Comparison of ENCODE assay signal across 24 mouse cellular contexts in the genomic region with DNA sequence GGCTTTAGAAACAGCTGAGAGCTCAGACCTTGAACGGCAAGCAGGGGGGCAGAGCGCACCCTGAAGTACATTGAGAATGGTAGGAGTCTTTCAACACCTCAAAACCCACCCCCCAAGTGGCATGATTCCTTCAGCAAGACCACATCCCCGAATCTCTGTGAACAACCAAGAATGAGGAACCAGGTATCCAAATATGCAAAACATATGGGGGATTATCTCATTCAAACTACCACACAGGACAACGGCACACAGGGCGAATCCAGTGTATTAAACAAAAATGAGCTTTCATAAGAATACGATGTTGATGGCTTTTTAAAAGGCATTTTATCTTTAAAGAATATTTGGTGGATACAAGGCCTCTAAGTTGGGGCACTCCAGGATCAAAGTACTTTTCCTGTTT. TPM values are rescaled to one million over a fixed set of nuclear protein-coding genes. Genes with fewer than 3 reads are reported as not detected.
A peak's percentile ranks its signal among the peaks of the same experiment; 100 is the strongest.
DNase-seq lines count a peak whose midpoint lies in the region; ATAC-seq and TF ChIP-seq lines count a peak whose summit lies in the region.
"Had no signal": no experiment of that assay in that cellular context is flagged by ENCODE, and none has a peak within 500 bp of the region (broad histone marks: within the 10 kb centered on the region; RNA-seq: fewer than 3 reads in every experiment).

No protein-coding gene starts in this region.

- no peaks in the 10 kb centered on the region for H3K9me3 ChIP-seq in midbrain, embryonic 11.5 days (ENCODE audit: control insufficient read depth, low read length)
- H3K9me3 ChIP-seq in midbrain, embryonic 16.5 days (replicated peaks; ENCODE audit: control insufficient read depth, low read length, poor library complexity, severe bottlenecking), result no peaks in the 10 kb centered on the region
- no peaks in the 10 kb centered on the region for H3K9me3 ChIP-seq in CH12.LX (replicated peaks; ENCODE audit: low read length)

- peaks cover 6% of the 10 kb centered on the region for H3K4me1 ChIP-seq in midbrain, embryonic 11.5 days (ENCODE audit: control insufficient read depth, insufficient read depth, low read length)
- peaks cover 3% of the 10 kb centered on the region; the same call in 1 of the 2 replicates for H3K4me1 ChIP-seq in midbrain, embryonic 16.5 days (ENCODE audit: control insufficient read depth, insufficient read depth, low read length)
- H3K4me1 ChIP-seq in CH12.LX (ENCODE audit: control insufficient read depth in 1 of 2, insufficient read depth in 2 of 2), result peaks cover 0 to 35% of the 10 kb centered on the region in 2 experiments; a peak in 2 of 4 replicates

- H3K4me2 ChIP-seq in midbrain, embryonic 11.5 days, result no peak overlapping the region
- no peak overlapping the region for H3K4me2 ChIP-seq in midbrain, embryonic 16.5 days (ENCODE audit: low read length)
- H3K4me2 ChIP-seq in CH12.LX (ENCODE audit: insufficient read depth, low read depth, poor library complexity, severe bottlenecking), result no peak overlapping the region

- H3K4me3 ChIP-seq in midbrain, embryonic 11.5 days (ENCODE audit: low read depth, low read length), result no peak overlapping the region
- H3K4me3 ChIP-seq in midbrain, embryonic 16.5 days (ENCODE audit: low read depth, low read length), result no peak overlapping the region
- H3K4me3 ChIP-seq in CH12.LX (replicated peaks in 1 of 3; ENCODE audit: low read depth in 2 of 3, low read length in 2 of 3, poor library complexity in 1 of 3), result no peak overlapping the region

- WGBS in midbrain, embryonic 11.5 days, result 86% methylated on average over 6 of the region's 6 CpGs
- 91% methylated on average over 6 of the region's 6 CpGs for WGBS in midbrain, embryonic 16.5 days

- no peaks in the 10 kb centered on the region for H3K27me3 ChIP-seq in midbrain, embryonic 11.5 days (ENCODE audit: control insufficient read depth, insufficient read depth, low read length)
- no peaks in the 10 kb centered on the region for H3K27me3 ChIP-seq in midbrain, embryonic 16.5 days (ENCODE audit: control insufficient read depth, insufficient read depth, low read depth, low read length)
- H3K27me3 ChIP-seq in CH12.LX (replicated peaks), result peaks cover 1% of the 10 kb centered on the region
- H3K27me3 ChIP-seq: Patski had no signal

- H3K9ac ChIP-seq in midbrain, embryonic 11.5 days (ENCODE audit: low read length), result no peak overlapping the region
- no peak overlapping the region for H3K9ac ChIP-seq in midbrain, embryonic 16.5 days (ENCODE audit: low read depth, low read length)
- H3K9ac ChIP-seq in CH12.LX (ENCODE audit: insufficient read depth, low read depth), result no peak overlapping the region

- TF ChIP-seq EP300 in CH12.LX (IDR thresholded peaks at IDR 0.05; ENCODE audit: low read length), result peak; percentile 73

- in situ Hi-C loops in CH12.LX (cut with MboI; ENCODE audit: low pct_ligation_motif_present, low pct_unique_long_range_greater_than_20kb, low sequenced_read_pairs), result loop anchor here (25.0 kb wide), 1 partner anchor 383 kb away; no protein-coding TSS in a partner anchor

- TF ChIP-seq POLR2A in CH12.LX (IDR thresholded peaks at IDR 0.05; ENCODE audit: low read depth, low read length), result no peak

- no peak overlapping the region for H3K27ac ChIP-seq in midbrain, embryonic 11.5 days (ENCODE audit: low read depth, low read length)
- no peak overlapping the region for H3K27ac ChIP-seq in midbrain, embryonic 16.5 days (ENCODE audit: low read length)
- H3K27ac ChIP-seq in CH12.LX (ENCODE audit: insufficient read depth, low read depth), result no peak overlapping the region

- dilution Hi-C loops in CH12.LX (cut with MboI; ENCODE audit: extremely low pct_ligation_motif_present, extremely low pct_unique_long_range_greater_than_20kb, low sequenced_read_pairs), result no loop called here

- TF ChIP-seq RAD21 in CH12.LX (IDR thresholded peaks at IDR 0.05; ENCODE audit: low read depth, low read length), result no peak

- H3K36me3 ChIP-seq in midbrain, embryonic 11.5 days (ENCODE audit: control insufficient read depth, insufficient read depth, low read length), result no peaks in the 10 kb centered on the region
- no peaks in the 10 kb centered on the region for H3K36me3 ChIP-seq in midbrain, embryonic 16.5 days (ENCODE audit: control insufficient read depth, insufficient read depth, low read length)
- no peaks in the 10 kb centered on the region for H3K36me3 ChIP-seq in CH12.LX (replicated peaks in 1 of 2; ENCODE audit: control insufficient read depth in 1 of 2, insufficient read depth in 1 of 2, low read length in 1 of 2)
- H3K36me3 ChIP-seq: G1E had no signal

- ATAC-seq in midbrain, embryonic 11.5 days (ENCODE audit: low FRiP score), result no peak
- ATAC-seq in midbrain, embryonic 16.5 days, result no peak
- ATAC-seq in granulocyte monocyte progenitor cell, adult 5-6 weeks (replicated peaks; ENCODE audit: poor library complexity, severe bottlenecking), result peak; percentile 43
- ATAC-seq: activated CD4-positive, CD25-positive, alpha-beta regulatory T cell, adult 4 months; CD4-positive, CD25-positive, alpha-beta regulatory T cell, adult 4 months; Patski had no signal

- DNase-seq in midbrain, embryonic 11.5 days (ENCODE audit: low spot score, missing footprints), result peak; percentile 68
- peak; percentile 17 for DNase-seq in A20 (ENCODE audit: low read depth, low spot score)
- peak; percentile 40 for DNase-seq in CH12.LX (ENCODE audit: extremely low read depth)
- DNase-seq in right cerebral cortex, adult 2 months (ENCODE audit: low spot score in 2 of 2), result no peak
- DNase-seq in frontal cortex, postnatal 10 days (ENCODE audit: low spot score in 2 of 2), result no peak
- DNase-seq in yolk sac, embryonic 10.5 days (ENCODE audit: low spot score), result no peak
- DNase-seq: adrenal gland, adult 2 months; adrenal gland, adult 8-10 months; adrenal gland, postnatal 10 days; adrenal gland, postnatal 14 days; adrenal gland, postnatal 25 days; adrenal gland, postnatal 36 days; B cell, adult 2 months; cerebellum, adult 11 months; cerebellum, adult 11-12 months; cerebellum, adult 18-20 months; cerebellum, adult 2 months had no signal

- H3K79me2 ChIP-seq in CH12.LX (replicated peaks; ENCODE audit: control insufficient read depth, extremely low read depth, insufficient read depth, poor library complexity, severe bottlenecking), result no peaks in the 10 kb centered on the region

- TF ChIP-seq CTCF in CH12.LX (conservative IDR thresholded peaks at IDR 0.05 in 1 of 2, IDR thresholded peaks at IDR 0.05 in 1 of 2; ENCODE audit: low read depth in 2 of 2, low read length in 2 of 2), result no peak

TF ChIP-seq in CH12.LX, 34 proteins besides CTCF, POLR2A, EP300 and RAD21:
- no peak for TF ChIP-seq ELF1 (IDR thresholded peaks at IDR 0.05; ENCODE audit: low read depth, low read length)
- no peak for TF ChIP-seq TCF12 (IDR thresholded peaks at IDR 0.05; ENCODE audit: low read depth, low read length)
- 0 out of 2 replicates have a peak, but pooled peaks have one; percentile 6 for TF ChIP-seq BHLHE40 (IDR thresholded peaks at IDR 0.05; ENCODE audit: low read depth, low read length)
- 0 out of 2 replicates have a peak, but pooled peaks have one; percentile 22 for TF ChIP-seq SIN3A (IDR thresholded peaks at IDR 0.05; ENCODE audit: low read length)
- TF ChIP-seq CHD1 (IDR thresholded peaks at IDR 0.05; ENCODE audit: low read depth, low read length), result no peak
- no peak for TF ChIP-seq UBTF (IDR thresholded peaks at IDR 0.05; ENCODE audit: low read depth, low read length)
- no peak for TF ChIP-seq MAFK (IDR thresholded peaks at IDR 0.05; ENCODE audit: insufficient replicate concordance, low read length)
- TF ChIP-seq POLR2AphosphoS2 (IDR thresholded peaks at IDR 0.05; ENCODE audit: low read depth, low read length), result no peak
- no peak for TF ChIP-seq MEF2A (IDR thresholded peaks at IDR 0.05; ENCODE audit: borderline replicate concordance, low read depth, low read length)
- no peak for TF ChIP-seq JUND (conservative IDR thresholded peaks at IDR 0.05; ENCODE audit: low read depth, low read length)
- no peak for TF ChIP-seq KAT2A (IDR thresholded peaks at IDR 0.05; ENCODE audit: insufficient replicate concordance, low read length)
- TF ChIP-seq SMC3 (IDR thresholded peaks at IDR 0.05; ENCODE audit: low read depth, low read length), result no peak
- no peak for TF ChIP-seq USF1 (IDR thresholded peaks at IDR 0.05; ENCODE audit: low read depth, low read length)
- TF ChIP-seq MXI1 (IDR thresholded peaks at IDR 0.05; ENCODE audit: low read depth, low read length), result no peak
- no peak for TF ChIP-seq E2F4 (IDR thresholded peaks at IDR 0.05; ENCODE audit: insufficient replicate concordance, low read depth, low read length)
- no peak for TF ChIP-seq NRF1 (IDR thresholded peaks at IDR 0.05; ENCODE audit: low read depth, low read length)
- TF ChIP-seq GABPA (IDR thresholded peaks at IDR 0.05; ENCODE audit: insufficient replicate concordance, low read depth, low read length), result no peak
- peak; percentile 33; the same call in 1 of the 2 replicates for TF ChIP-seq IRF4 (IDR thresholded peaks at IDR 0.05; ENCODE audit: low read depth, low read length)

RNA-seq across cellular contexts. Expression of a gene that starts 51.2 kb away (rescaled TPM):
- 0.63 TPM in 1 of 2 replicates, not detected in the other for polyA plus RNA-seq in midbrain, embryonic 11.5 days (2014; fragmentation: Nextera tagmentation; extraction: Ambion mirVana)
- 0.97 and 1.8 TPM in 2 replicates for polyA plus RNA-seq in midbrain, embryonic 16.5 days (2015; fragmentation: Nextera tagmentation; extraction: Ambion mirVana)
- not detected in 2 replicates for total RNA-seq in CH12.LX (2012; rRNA removed)
- not detected in 2 replicates for total RNA-seq in CH12.LX (2014; rRNA removed)
- polyA plus RNA-seq in CH12.LX (2012; ENCODE audit: insufficient read length, low read depth), result not detected in 2 replicates
- not detected in 2 replicates for total RNA-seq in granulocyte monocyte progenitor cell, adult 5-6 weeks (2014; fragmentation: Nextera tagmentation)
- total RNA-seq in granulocyte monocyte progenitor cell, adult 5-6 weeks (2017), result not detected in 2 replicates
- total RNA-seq: ES-E14 had no signal
- polyA plus RNA-seq: adrenal gland, adult 2 months; G1E; Patski had no signal

Comparison
In these comparisons a context has a peak if more than half of its experiments do, and no peak if none do; other contexts are left out.
1. DNase-seq: peak in midbrain, embryonic 11.5 days (single experiment), A20 (single experiment) and CH12.LX (single experiment); none in right cerebral cortex, adult 2 months (0 of 2), frontal cortex, postnatal 10 days (0 of 2) and yolk sac, embryonic 10.5 days (single experiment).